Mouse (Mus musculus): Measurements from ENCODE around the gene Tcp10c. TPM values are rescaled to one million over a fixed set of nuclear protein-coding genes. Genes with fewer than 3 reads are reported as not detected.
"Not testable (repeated sequence)": the region's sequence is repeated elsewhere in the genome, so short reads cannot be mapped to it uniquely, and the experiment has no call there.

Tcp10c gene
- polyA plus RNA-seq, 1 experiment = not detected

GRCm38 (mm10) chr17:13421022-13421591, 66.7 kb downstream of the Tcp10c start:
- not testable (repeated sequence) for H3K4me3 ChIP-seq (ENCODE audit: insufficient read depth, low read depth, low read length); H3K27ac ChIP-seq (replicated peaks; ENCODE audit: low read depth, low read length); H3K4me1 ChIP-seq (ENCODE audit: control insufficient read depth, insufficient read depth, insufficient read length, low read length)

- H3K4me1 ChIP-seq (ENCODE audit: control insufficient read depth, insufficient read depth, insufficient read length, low read length); H3K4me3 ChIP-seq (ENCODE audit: insufficient read depth, low read depth, low read length); H3K27ac ChIP-seq (replicated peaks; ENCODE audit: low read depth, low read length): not testable (repeated sequence)
Observed at GRCm38 (mm10) chr17:13422638-13423037, 68.3 kb downstream of the Tcp10c start.

GRCm38 (mm10) chr17:13423373-13424024, 69.1 kb downstream of the Tcp10c start:
- not testable (repeated sequence) for H3K4me1 ChIP-seq (ENCODE audit: control insufficient read depth, insufficient read depth, insufficient read length, low read length)

GRCm38 (mm10) chr17:13424321-13424720, 69.9 kb downstream of the Tcp10c start:
- not testable (repeated sequence) for H3K4me1 ChIP-seq (ENCODE audit: control insufficient read depth, insufficient read depth, insufficient read length, low read length); H3K4me3 ChIP-seq (ENCODE audit: insufficient read depth, low read depth, low read length); H3K27ac ChIP-seq (replicated peaks; ENCODE audit: low read depth, low read length)

More at GRCm38 (mm10) chr17:13423373-13424024, 69.1 kb downstream of the Tcp10c start:
- H3K27ac ChIP-seq (replicated peaks; ENCODE audit: low read depth, low read length); H3K4me3 ChIP-seq (ENCODE audit: insufficient read depth, low read depth, low read length): not testable (repeated sequence)

GRCm38 (mm10) chr17:13425694-13426093, 71.3 kb downstream of the Tcp10c start:
- H3K4me1 ChIP-seq (ENCODE audit: control insufficient read depth, insufficient read depth, insufficient read length, low read length); H3K27ac ChIP-seq (replicated peaks; ENCODE audit: low read depth, low read length); H3K4me3 ChIP-seq (ENCODE audit: insufficient read depth, low read depth, low read length): not testable (repeated sequence)

- not testable (repeated sequence) for H3K4me1 ChIP-seq (ENCODE audit: control insufficient read depth, insufficient read depth, insufficient read length, low read length); H3K4me3 ChIP-seq (ENCODE audit: insufficient read depth, low read depth, low read length)
Observed at GRCm38 (mm10) chr17:13426508-13426907, 72.1 kb downstream of the Tcp10c start.

More at GRCm38 (mm10) chr17:13426508-13426907, 72.1 kb downstream of the Tcp10c start:
- not testable (repeated sequence) for H3K27ac ChIP-seq (replicated peaks; ENCODE audit: low read depth, low read length)

Other genes with a start within 250 kb of the Tcp10c start
- not detected in 2 replicates for gene Unc93a, start 222.8 kb upstream of the Tcp10c start, polyA plus RNA-seq (2012; ENCODE audit: insufficient read depth, insufficient read length, missing spikeins)
- gene Smok2a, start 133.4 kb upstream of the Tcp10c start, polyA plus RNA-seq (2012; ENCODE audit: insufficient read depth, insufficient read length, missing spikeins) = not detected in 2 replicates
- gene Smok2b, start 124.3 kb upstream of the Tcp10c start, polyA plus RNA-seq (2012; ENCODE audit: insufficient read depth, insufficient read length, missing spikeins) = not detected in 2 replicates